15 mouse cellular contexts compared by ENCODE assay signal in the genomic region with DNA sequence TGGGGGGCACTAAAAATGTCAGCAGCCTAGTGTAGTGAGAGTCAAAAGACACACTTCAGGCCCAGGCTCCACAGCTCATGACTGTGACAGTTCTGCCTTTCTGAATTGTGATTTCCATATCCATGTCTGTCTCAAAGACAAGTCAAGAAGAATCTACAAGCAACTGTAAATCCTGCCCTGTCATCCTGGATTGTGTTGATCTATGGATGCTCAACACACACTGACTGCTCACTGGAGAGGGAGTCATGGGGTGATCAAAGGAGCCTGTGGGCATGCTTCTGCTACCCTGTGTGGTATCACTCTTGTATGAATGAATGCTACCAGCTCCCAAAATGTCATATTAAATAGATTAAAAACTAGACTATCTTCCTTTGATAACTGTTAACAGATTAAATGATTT.
DNase-seq lines count a peak whose midpoint lies in the region; ATAC-seq lines count a peak whose summit lies in the region.
"Had no signal": no experiment of that assay in that cellular context is flagged by ENCODE, and none has a peak within 500 bp of the region (broad histone marks: within the 10 kb centered on the region; RNA-seq: fewer than 3 reads in every experiment).

No protein-coding gene starts in this region.

- intact Hi-C loops in heart, postnatal 36 days (cut with DNase I) = loop anchor here (10.0 kb wide), 1 partner anchor 330 kb away; no protein-coding TSS in a partner anchor

- no peaks in the 10 kb centered on the region for H3K27me3 ChIP-seq in heart, embryonic 10.5 days (ENCODE audit: insufficient read depth, poor library complexity, severe bottlenecking)
- H3K27me3 ChIP-seq in lung, embryonic 16.5 days (ENCODE audit: control insufficient read depth, insufficient read depth, low read depth, low read length) = no peaks in the 10 kb centered on the region
- no peaks in the 10 kb centered on the region for H3K27me3 ChIP-seq in embryonic facial prominence, embryonic 14.5 days (replicated peaks; ENCODE audit: control insufficient read depth, insufficient read depth, low read length)
- H3K27me3 ChIP-seq in midbrain, embryonic 15.5 days (replicated peaks) = no peaks in the 10 kb centered on the region
- H3K27me3 ChIP-seq: heart, embryonic 15.5 days had no signal

- H3K9ac ChIP-seq in lung, embryonic 16.5 days (ENCODE audit: low read length) = no peak overlapping the region
- H3K9ac ChIP-seq in embryonic facial prominence, embryonic 14.5 days (ENCODE audit: low read depth, low read length) = no peak overlapping the region
- H3K9ac ChIP-seq in midbrain, embryonic 15.5 days = no peak overlapping the region
- H3K9ac ChIP-seq: heart, embryonic 15.5 days had no signal

- H3K36me3 ChIP-seq in heart, embryonic 10.5 days = no peaks in the 10 kb centered on the region
- H3K36me3 ChIP-seq in lung, embryonic 16.5 days (ENCODE audit: control insufficient read depth, insufficient read depth, low read length) = no peaks in the 10 kb centered on the region
- H3K36me3 ChIP-seq in embryonic facial prominence, embryonic 14.5 days (ENCODE audit: control insufficient read depth, insufficient read depth, low read length) = no peaks in the 10 kb centered on the region
- no peaks in the 10 kb centered on the region for H3K36me3 ChIP-seq in midbrain, embryonic 15.5 days (replicated peaks)
- H3K36me3 ChIP-seq: forebrain, embryonic 10.5 days; heart, embryonic 15.5 days had no signal

- ATAC-seq in lung, embryonic 16.5 days (ENCODE audit: low read depth) = no peak
- no peak for ATAC-seq in embryonic facial prominence, embryonic 14.5 days (ENCODE audit: low read depth)
- peak; percentile 59; the same call in 1 of the 2 replicates for ATAC-seq in midbrain, embryonic 15.5 days (replicated peaks)
- ATAC-seq: activated CD4-positive, CD25-positive, alpha-beta regulatory T cell, adult 4 months; inflammation-experienced regulatory T-cells, adult 6 months had no signal

- H3K4me2 ChIP-seq in lung, embryonic 16.5 days (ENCODE audit: low read depth, low read length) = no peak overlapping the region
- no peak overlapping the region for H3K4me2 ChIP-seq in embryonic facial prominence, embryonic 14.5 days (ENCODE audit: low read depth, low read length)
- peak overlapping the region; percentile 12; the same call in 1 of the 2 replicates for H3K4me2 ChIP-seq in midbrain, embryonic 15.5 days
- H3K4me2 ChIP-seq: liver, embryonic 11.5 days had no signal

- DNase-seq in heart, embryonic 10.5 days (ENCODE audit: low spot score) = no peak
- DNase-seq in heart, postnatal 36 days = no peak
- DNase-seq in lung, postnatal 36 days = no peak
- DNase-seq in embryonic facial prominence, embryonic 14.5 days (ENCODE audit: low spot score) = no peak
- no peak for DNase-seq in layer of hippocampus, postnatal 14 days (ENCODE audit: low spot score in 2 of 2)
- DNase-seq in right cerebral cortex, postnatal 25 days = no peak
- DNase-seq: thymus, postnatal 36 days had no signal

- no peak overlapping the region for H3K4me3 ChIP-seq in heart, embryonic 10.5 days
- no peak overlapping the region for H3K4me3 ChIP-seq in lung, embryonic 16.5 days (ENCODE audit: low read length)
- no peak overlapping the region for H3K4me3 ChIP-seq in embryonic facial prominence, embryonic 14.5 days (ENCODE audit: low read depth, low read length)
- no peak overlapping the region for H3K4me3 ChIP-seq in midbrain, embryonic 15.5 days
- H3K4me3 ChIP-seq: forebrain, embryonic 10.5 days; heart, embryonic 15.5 days had no signal

- H3K9me3 ChIP-seq in heart, embryonic 10.5 days = no peaks in the 10 kb centered on the region
- no peaks in the 10 kb centered on the region for H3K9me3 ChIP-seq in lung, embryonic 16.5 days (ENCODE audit: control insufficient read depth, low read length)
- no peaks in the 10 kb centered on the region for H3K9me3 ChIP-seq in embryonic facial prominence, embryonic 14.5 days (ENCODE audit: control insufficient read depth, low read length)
- H3K9me3 ChIP-seq in midbrain, embryonic 15.5 days = no peaks in the 10 kb centered on the region
- H3K9me3 ChIP-seq: forebrain, embryonic 10.5 days; heart, embryonic 15.5 days had no signal

- H3K4me1 ChIP-seq in heart, embryonic 10.5 days = peaks cover 9% of the 10 kb centered on the region; the same call in 1 of the 2 replicates
- peaks cover 9% of the 10 kb centered on the region for H3K4me1 ChIP-seq in lung, embryonic 16.5 days (replicated peaks; ENCODE audit: control insufficient read depth, insufficient read depth, low read length)
- peaks cover 11% of the 10 kb centered on the region; the same call in 1 of the 2 replicates for H3K4me1 ChIP-seq in embryonic facial prominence, embryonic 14.5 days (ENCODE audit: control insufficient read depth, insufficient read depth, low read length)
- peaks cover 8% of the 10 kb centered on the region for H3K4me1 ChIP-seq in midbrain, embryonic 15.5 days

- peak overlapping the region; percentile 10; the same call in 1 of the 2 replicates for H3K27ac ChIP-seq in heart, embryonic 10.5 days
- peak overlapping the region; percentile 66 for H3K27ac ChIP-seq in lung, embryonic 16.5 days (ENCODE audit: low read length)
- H3K27ac ChIP-seq in embryonic facial prominence, embryonic 14.5 days (replicated peaks; ENCODE audit: low read depth, low read length) = peak overlapping the region; percentile 74
- no peak overlapping the region for H3K27ac ChIP-seq in midbrain, embryonic 15.5 days
- H3K27ac ChIP-seq: forebrain, embryonic 10.5 days; layer of hippocampus, adult 2 months had no signal
